In genomic region chr13:32269261-32269660, GRCm38 (mm10) we compare ENCODE assay signal across 27 mouse cellular contexts.
A peak's percentile ranks its signal among the peaks of the same experiment; 100 is the strongest.
DNase-seq lines count a peak whose midpoint lies in the region; ATAC-seq and TF ChIP-seq lines count a peak whose summit lies in the region.
"Had no signal": no experiment of that assay in that cellular context is flagged by ENCODE, and none has a peak within 500 bp of the region (broad histone marks: within the 10 kb centered on the region; RNA-seq: fewer than 3 reads in every experiment).

No protein-coding gene starts in this region.

- no peak for TF ChIP-seq CTCF in testis, adult 2 months (IDR thresholded peaks at IDR 0.05; ENCODE audit: control insufficient read depth, insufficient read depth, insufficient replicate concordance, low read depth, low read length)
- TF ChIP-seq CTCF in MEL (IDR thresholded peaks at IDR 0.05 in 2 of 3, conservative IDR thresholded peaks at IDR 0.05 in 1 of 3; ENCODE audit: control insufficient read depth in 1 of 3, insufficient read depth in 1 of 3, low read depth in 2 of 3, low read length in 3 of 3, poor library complexity in 1 of 3, severe bottlenecking in 1 of 3), result no peak
- no peak for TF ChIP-seq CTCF in embryonic fibroblast, embryonic 13.5 days (IDR thresholded peaks at IDR 0.05; ENCODE audit: borderline replicate concordance, insufficient read depth, low read length)

- WGBS in forebrain, embryonic 14.5 days, result 95% methylated on average over 2 of the region's 2 CpGs

- TF ChIP-seq RAD21 in MEL (IDR thresholded peaks at IDR 0.05; ENCODE audit: low read depth, low read length), result no peak

- H3K27me3 ChIP-seq in testis, adult 2 months (ENCODE audit: control insufficient read depth, insufficient read depth, low read length), result no peaks in the 10 kb centered on the region
- H3K27me3 ChIP-seq in MEL (ENCODE audit: control insufficient read depth in 1 of 2, insufficient read depth in 2 of 2, low read length in 2 of 2), result no peaks in the 10 kb centered on the region
- H3K27me3 ChIP-seq in forebrain, embryonic 14.5 days (replicated peaks; ENCODE audit: control insufficient read depth, insufficient read depth, low read length), result no peaks in the 10 kb centered on the region
- H3K27me3 ChIP-seq: CH12.LX; embryonic facial prominence, embryonic 13.5 days; forebrain, embryonic 15.5 days; hindbrain, embryonic 12.5 days; hindbrain, embryonic 15.5 days had no signal

- no peaks in the 10 kb centered on the region for H3K36me3 ChIP-seq in testis, adult 2 months (ENCODE audit: control insufficient read depth, insufficient read depth, low read length)
- peaks cover 0 to 10% of the 10 kb centered on the region in 2 experiments; a peak in 2 of 4 replicates for H3K36me3 ChIP-seq in MEL (ENCODE audit: control insufficient read depth in 1 of 2, insufficient read depth in 2 of 2, low read length in 2 of 2)
- H3K36me3 ChIP-seq in forebrain, embryonic 14.5 days (ENCODE audit: control insufficient read depth, insufficient read depth, low read length), result no peaks in the 10 kb centered on the region
- H3K36me3 ChIP-seq: embryonic facial prominence, embryonic 10.5 days; embryonic facial prominence, embryonic 13.5 days; forebrain, embryonic 15.5 days; G1E; hindbrain, embryonic 12.5 days; hindbrain, embryonic 15.5 days had no signal

- H3K4me2 ChIP-seq in forebrain, embryonic 14.5 days (ENCODE audit: low read length), result no peak overlapping the region
- H3K4me2 ChIP-seq: embryonic facial prominence, embryonic 13.5 days; forebrain, embryonic 15.5 days; heart, embryonic 11.5 days; hindbrain, embryonic 12.5 days; hindbrain, embryonic 15.5 days had no signal

- ATAC-seq in erythroid progenitor cell, adult 5-6 weeks (replicated peaks; ENCODE audit: low FRiP score, poor library complexity, severe bottlenecking), result no peak
- ATAC-seq in forebrain, embryonic 14.5 days, result no peak
- ATAC-seq: forebrain, embryonic 15.5 days had no signal

- no peak overlapping the region for H3K9ac ChIP-seq in MEL (ENCODE audit: control insufficient read depth, low read depth, low read length, poor library complexity, severe bottlenecking)
- H3K9ac ChIP-seq in forebrain, embryonic 14.5 days (ENCODE audit: low read length), result no peak overlapping the region
- H3K9ac ChIP-seq: embryonic facial prominence, embryonic 13.5 days; forebrain, embryonic 15.5 days; hindbrain, embryonic 12.5 days; hindbrain, embryonic 15.5 days had no signal

- peak overlapping the region; percentile 59; the same call in 1 of the 2 replicates for H3K4me3 ChIP-seq in testis, adult 2 months (ENCODE audit: control insufficient read depth, low read depth, low read length)
- H3K4me3 ChIP-seq in MEL (ENCODE audit: control insufficient read depth in 1 of 2, insufficient read depth in 1 of 2, low read depth in 2 of 2, low read length in 2 of 2), result no peak overlapping the region
- no peak overlapping the region for H3K4me3 ChIP-seq in embryonic fibroblast, embryonic 13.5 days (ENCODE audit: insufficient read depth, low read length)
- H3K4me3 ChIP-seq in forebrain, embryonic 14.5 days (ENCODE audit: low read depth, low read length), result no peak overlapping the region
- H3K4me3 ChIP-seq: embryonic facial prominence, embryonic 10.5 days; embryonic facial prominence, embryonic 13.5 days; forebrain, embryonic 15.5 days; gastrocnemius, adult 2 months; hindbrain, embryonic 12.5 days; hindbrain, embryonic 15.5 days had no signal

- no peaks in the 10 kb centered on the region for H3K9me3 ChIP-seq in MEL (replicated peaks; ENCODE audit: insufficient read depth, low read length)
- no peaks in the 10 kb centered on the region for H3K9me3 ChIP-seq in forebrain, embryonic 14.5 days (replicated peaks; ENCODE audit: control insufficient read depth, low read length)
- H3K9me3 ChIP-seq: embryonic facial prominence, embryonic 10.5 days; embryonic facial prominence, embryonic 13.5 days; forebrain, embryonic 15.5 days; G1E; hindbrain, embryonic 12.5 days; hindbrain, embryonic 15.5 days had no signal

- H3K79me2 ChIP-seq in MEL (ENCODE audit: control insufficient read depth, insufficient read depth, low read length, poor library complexity), result no peaks in the 10 kb centered on the region

- no peaks in the 10 kb centered on the region for H3K4me1 ChIP-seq in testis, adult 2 months (ENCODE audit: control insufficient read depth, insufficient read depth, low read length)
- H3K4me1 ChIP-seq in MEL (ENCODE audit: control insufficient read depth in 1 of 2, insufficient read depth in 2 of 2, low read length in 2 of 2), result peaks cover 2 to 3% of the 10 kb centered on the region in 2 experiments; a peak in 3 of 4 replicates
- peaks cover 8% of the 10 kb centered on the region for H3K4me1 ChIP-seq in embryonic fibroblast, embryonic 13.5 days (ENCODE audit: control insufficient read depth, insufficient read depth, low read length)
- H3K4me1 ChIP-seq in forebrain, embryonic 14.5 days (ENCODE audit: control insufficient read depth, insufficient read depth, low read length), result peaks cover 5% of the 10 kb centered on the region; the same call in 1 of the 2 replicates
- H3K4me1 ChIP-seq: hindbrain, embryonic 12.5 days had no signal

- TF ChIP-seq EP300 in MEL (IDR thresholded peaks at IDR 0.05; ENCODE audit: low read depth in 1 of 2, low read length in 2 of 2), result no peak

- no peak for TF ChIP-seq POLR2A in testis, adult 2 months (IDR thresholded peaks at IDR 0.05; ENCODE audit: control insufficient read depth, low read depth, low read length)
- TF ChIP-seq POLR2A in MEL (IDR thresholded peaks at IDR 0.05; ENCODE audit: control insufficient read depth in 1 of 2, insufficient read depth in 1 of 2, low read depth in 1 of 2, low read length in 2 of 2, poor library complexity in 1 of 2), result no peak
- TF ChIP-seq POLR2A in embryonic fibroblast, embryonic 13.5 days (IDR thresholded peaks at IDR 0.05; ENCODE audit: low read depth, low read length), result no peak

- no peak overlapping the region for H3K27ac ChIP-seq in testis, adult 2 months (ENCODE audit: control insufficient read depth, insufficient read depth, low read depth, low read length)
- no peak overlapping the region for H3K27ac ChIP-seq in MEL (ENCODE audit: control insufficient read depth, low read depth, low read length)
- peak overlapping the region; percentile 93 for H3K27ac ChIP-seq in embryonic fibroblast, embryonic 13.5 days (ENCODE audit: insufficient read depth, low read length)
- H3K27ac ChIP-seq in forebrain, embryonic 14.5 days (ENCODE audit: low read depth, low read length), result no peak overlapping the region
- H3K27ac ChIP-seq: embryonic facial prominence, embryonic 10.5 days; embryonic facial prominence, embryonic 13.5 days; forebrain, embryonic 15.5 days; gastrocnemius, adult 2 months; hindbrain, embryonic 12.5 days; hindbrain, embryonic 15.5 days had no signal

- no peak for DNase-seq in testis, postnatal 10 days (ENCODE audit: low spot score)
- no peak for DNase-seq in MEL (ENCODE audit: low read depth, low spot score)
- DNase-seq in frontal cortex, postnatal 25 days (ENCODE audit: low spot score in 2 of 2), result no peak
- no peak for DNase-seq in forebrain, embryonic 14.5 days (ENCODE audit: low spot score)
- DNase-seq: adrenal gland, postnatal 10 days; adrenal gland, postnatal 36 days; B cell, adult 2 months; cerebellum, adult 11-12 months; cerebellum, adult 8-10 months; cerebellum, postnatal 10 days; cerebellum, postnatal 36 days; embryo, embryonic 11 days; gastrocnemius, adult 2 months; gastrocnemius, postnatal 14 days; heart, adult 11 months; kidney, adult 11 months had no signal

TF ChIP-seq in MEL, 35 proteins besides CTCF, POLR2A, EP300 and RAD21:
- TF ChIP-seq USF1 (IDR thresholded peaks at IDR 0.05; ENCODE audit: low read depth, low read length), result no peak
- 0 out of 2 replicates have a peak, but pooled peaks have one; percentile 30 for TF ChIP-seq ZNF384 (IDR thresholded peaks at IDR 0.05; ENCODE audit: low read depth, low read length)
